Mouse (Mus musculus) urinary bladder, adult 18-20 months (tissue): ENCODE data around the gene Rph3al.

Experiments used
- DNase-seq, 2 experiments: peaks; one replicate each; pipeline ENCODE4 v3.0.0; 2022; ENCODE audit warnings: low spot score in 2 of 2, mixed read lengths in 2 of 2

Gene Rph3al

DNA sequence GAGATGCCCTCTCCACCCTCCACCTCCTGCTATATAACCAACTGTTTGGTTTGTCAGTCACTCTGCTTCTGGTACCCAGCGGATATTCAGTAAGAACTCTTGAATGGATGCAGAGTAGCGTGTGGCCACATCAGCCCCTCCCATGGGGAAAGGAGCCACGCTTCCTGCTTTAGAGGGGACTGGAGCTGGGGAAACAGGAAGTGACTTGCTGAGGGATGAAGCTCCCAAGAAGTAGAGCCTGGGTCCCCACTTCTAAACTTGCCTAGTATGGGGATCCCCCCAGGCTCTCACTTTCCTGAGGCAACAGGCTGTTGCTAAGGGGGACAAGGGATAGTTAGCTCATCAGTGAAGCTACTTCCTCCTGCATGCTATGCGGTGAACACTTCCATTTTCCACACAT lies 30.8 kb downstream of the Rph3al start:
- no peak for DNase-seq

DNA sequence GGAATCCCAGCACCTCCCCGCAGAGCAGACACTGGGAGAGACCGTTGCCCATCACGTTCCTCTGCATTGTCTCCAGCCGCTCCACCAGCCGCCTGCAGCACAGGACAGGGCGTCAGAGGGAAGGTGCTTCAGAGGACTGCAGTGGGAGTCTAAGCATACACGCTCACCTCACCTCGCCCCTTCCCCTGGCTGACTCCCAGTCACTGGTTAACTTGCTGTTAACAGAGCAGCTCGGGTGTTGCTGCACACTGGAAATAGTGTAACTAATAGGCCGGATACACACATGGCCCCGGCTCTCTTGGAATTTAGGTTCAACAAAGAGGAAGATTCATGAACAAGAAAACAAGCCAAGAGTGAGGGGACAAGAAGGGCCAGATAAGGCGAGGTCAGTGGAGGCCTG lies 31.7 kb downstream of the Rph3al start:
- no peak for DNase-seq

GRCm38 (mm10) chr11:75904982-75905381 lies 33.2 kb downstream of the Rph3al start:
- DNase-seq, result no peak

GRCm38 (mm10) chr11:75904501-75904900 lies 33.7 kb downstream of the Rph3al start:
- DNase-seq, result no peak

DNA sequence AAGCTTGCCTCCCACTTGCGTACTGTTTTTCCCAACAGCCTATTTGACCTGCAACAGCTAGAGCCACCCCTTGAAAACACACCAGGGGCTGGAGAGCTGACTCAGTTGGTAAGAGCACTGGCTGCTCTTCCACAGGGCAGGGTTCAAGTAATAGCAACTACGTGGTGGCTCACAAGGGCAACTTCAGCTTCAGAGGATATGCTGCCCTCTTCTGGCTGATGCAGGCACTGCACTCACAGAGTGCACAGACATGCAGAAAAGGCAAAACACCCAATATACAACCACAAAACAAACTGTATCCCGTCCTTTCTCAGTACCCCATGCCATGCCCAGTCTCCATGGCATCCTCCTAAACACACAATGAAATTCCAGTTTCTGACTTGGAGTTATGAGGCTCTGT lies 34.7 kb downstream of the Rph3al start:
- no peak for DNase-seq

- DNase-seq, result no peak
Observed at GRCm38 (mm10) chr11:75901339-75901738, 36.9 kb downstream of the Rph3al start.

DNA sequence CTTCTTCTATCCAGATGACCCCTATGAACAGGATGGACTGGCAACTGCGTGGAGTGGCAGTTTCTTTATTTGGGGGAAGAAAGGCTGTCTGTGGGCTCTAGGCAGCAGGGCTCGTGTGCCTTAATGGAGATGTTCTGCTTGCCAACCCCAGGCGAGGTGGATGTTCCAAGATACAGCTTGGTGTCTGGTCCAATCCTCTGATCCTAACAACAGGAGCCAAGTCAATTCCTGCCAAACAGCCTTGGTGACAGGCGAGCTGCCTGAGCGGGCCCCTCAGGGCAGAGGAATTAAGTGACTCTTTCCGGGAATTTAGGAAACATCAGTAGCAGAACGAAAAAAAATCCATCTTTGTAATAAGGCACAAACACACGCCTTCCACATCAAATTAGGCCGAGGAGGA lies 38.6 kb downstream of the Rph3al start:
- DNase-seq, result no peak

GRCm38 (mm10) chr11:75898532-75898931 lies 39.7 kb downstream of the Rph3al start:
- no peak for DNase-seq

- DNase-seq, result no peak
Observed at GRCm38 (mm10) chr11:75894791-75895420, 43.3 kb downstream of the Rph3al start.

GRCm38 (mm10) chr11:75893956-75894355 lies 44.3 kb downstream of the Rph3al start:
- DNase-seq, result no peak

GRCm38 (mm10) chr11:75887349-75887748 lies 50.9 kb downstream of the Rph3al start:
- DNase-seq, result no peak

DNA sequence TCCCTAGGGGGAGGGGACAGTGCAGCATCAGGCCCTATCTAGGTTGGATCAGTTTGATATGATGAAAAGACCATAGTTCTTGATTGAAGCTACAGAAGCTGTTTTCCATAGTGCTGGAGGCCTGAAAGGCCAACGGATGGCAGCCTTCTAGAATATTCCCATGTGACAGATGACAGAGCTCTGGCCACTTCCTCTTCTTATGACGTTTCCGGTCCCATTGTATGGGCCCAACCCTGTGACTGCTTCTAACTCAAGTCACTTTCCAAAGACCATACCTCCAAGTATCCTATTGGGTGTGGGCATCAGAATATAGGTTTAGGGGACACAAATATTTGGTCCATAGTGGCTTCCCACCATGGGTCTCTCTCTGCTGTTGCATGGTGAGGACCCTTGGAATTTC lies 57.0 kb downstream of the Rph3al start:
- DNase-seq, result no peak

DNA sequence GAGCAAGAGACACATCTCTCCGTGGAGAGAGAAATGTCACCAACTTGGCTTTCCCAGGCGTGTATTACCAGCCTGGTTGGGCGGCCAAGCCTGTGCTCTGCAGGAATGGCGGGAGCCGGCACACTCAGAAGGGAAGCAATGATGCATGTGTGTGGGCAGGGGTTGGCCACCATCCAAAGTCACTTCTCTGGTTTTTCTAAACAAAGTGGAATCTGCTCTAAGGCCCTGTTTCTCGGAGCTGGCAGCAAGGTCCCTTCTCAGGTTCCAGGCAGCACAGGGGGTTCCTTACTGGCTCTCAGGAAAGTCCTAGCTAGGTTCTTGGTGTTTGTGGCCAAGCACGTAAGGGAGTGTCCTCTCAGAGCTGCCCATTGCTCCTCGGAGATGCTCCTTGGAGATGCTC lies 58.2 kb downstream of the Rph3al start:
- DNase-seq, result no peak

GRCm38 (mm10) chr11:75878460-75878859 lies 59.8 kb downstream of the Rph3al start:
- DNase-seq, result no peak

GRCm38 (mm10) chr11:75876043-75876780 lies 62.0 kb downstream of the Rph3al start:
- DNase-seq, result peak in 1 of 2 experiments; percentile 10

DNA sequence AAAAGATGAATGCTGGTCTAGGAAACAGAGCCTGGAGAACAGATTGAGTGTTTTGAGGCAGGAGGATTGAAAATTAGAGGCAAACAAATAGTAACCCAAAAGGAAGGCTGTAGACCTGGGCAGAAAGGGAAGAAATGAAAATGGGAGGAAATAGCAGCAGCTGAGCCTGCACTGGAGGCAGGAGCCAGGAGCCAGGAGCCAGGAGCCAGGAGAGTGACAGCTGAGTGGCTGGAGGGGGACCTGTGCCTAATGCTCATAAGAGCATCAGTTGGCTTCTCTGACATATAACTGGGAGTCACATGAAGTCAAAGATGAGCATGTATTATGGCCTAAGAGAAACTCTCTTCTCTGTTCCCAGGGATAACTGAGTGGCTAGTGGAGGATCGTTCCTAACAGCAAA lies 66.5 kb downstream of the Rph3al start:
- no peak for DNase-seq

- DNase-seq, result no peak
Observed at GRCm38 (mm10) chr11:75870947-75871346, 67.3 kb downstream of the Rph3al start.

GRCm38 (mm10) chr11:75870386-75870785 lies 67.8 kb downstream of the Rph3al start:
- no peak for DNase-seq

GRCm38 (mm10) chr11:75869898-75870297 lies 68.3 kb downstream of the Rph3al start:
- DNase-seq, result no peak

DNA sequence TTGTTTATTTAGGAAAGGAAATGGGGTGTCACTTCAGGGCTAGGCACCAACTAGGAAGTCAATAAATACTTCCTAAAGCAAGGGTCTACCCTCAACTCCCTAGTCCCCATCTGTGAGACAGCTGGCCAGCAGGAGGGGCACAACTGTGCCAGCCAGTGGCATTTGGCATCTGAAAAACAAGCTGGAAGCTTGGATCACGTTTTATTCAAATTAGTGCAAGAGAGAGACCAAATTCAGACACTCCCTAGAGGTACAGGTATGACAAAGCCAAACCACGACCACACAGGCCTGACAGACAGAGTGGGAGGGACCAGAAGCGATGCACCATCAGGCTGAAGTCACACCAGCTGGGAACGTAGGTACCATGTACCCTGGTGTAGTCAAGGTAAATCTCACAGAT lies 71.4 kb downstream of the Rph3al start:
- no peak for DNase-seq

DNA sequence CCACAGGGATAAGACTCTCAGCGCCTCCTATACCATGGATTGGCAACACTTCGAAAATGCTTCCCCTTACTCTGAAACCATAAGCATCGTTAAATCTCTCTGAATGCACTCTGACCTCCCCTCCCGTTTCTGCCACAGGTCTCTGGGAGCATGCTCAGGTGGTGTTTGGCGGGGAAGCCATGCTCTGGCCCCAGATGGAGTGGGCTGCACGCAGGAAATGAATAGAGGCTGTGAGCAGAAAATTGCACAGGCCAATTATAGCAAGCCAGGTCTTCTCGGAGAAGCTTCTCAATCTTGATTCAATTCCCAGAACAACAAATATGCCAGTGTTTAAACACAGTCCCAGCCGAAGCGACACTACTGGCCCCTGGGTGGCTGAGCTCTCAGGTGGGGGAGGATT lies 72.4 kb downstream of the Rph3al start:
- DNase-seq, result no peak

- DNase-seq, result no peak
Observed at GRCm38 (mm10) chr11:75865253-75865619, 73.0 kb downstream of the Rph3al start.

GRCm38 (mm10) chr11:75864529-75865252 lies 73.5 kb downstream of the Rph3al start:
- no peak for DNase-seq
